In genomic region chr2:72620182-72620652, GRCm38 (mm10) we compare ENCODE assay signal across 8 mouse cellular contexts.
DNase-seq lines count a peak whose midpoint lies in the region; ATAC-seq and TF ChIP-seq lines count a peak whose summit lies in the region.

No protein-coding gene starts in this region.

- peak overlapping the region; percentile 29 for H3K4me3 ChIP-seq in heart, embryonic 12.5 days
- H3K4me3 ChIP-seq in embryonic facial prominence, embryonic 14.5 days (ENCODE audit: low read depth, low read length), result peak overlapping the region; percentile 19
- H3K4me3 ChIP-seq in intestine, embryonic 14.5 days (ENCODE audit: low read depth, low read length), result peak overlapping the region; percentile 20
- H3K4me3 ChIP-seq in midbrain, postnatal 0 days (ENCODE audit: low read depth, low read length), result peak overlapping the region; percentile 13

- no peak overlapping the region for H3K27ac ChIP-seq in heart, embryonic 12.5 days (ENCODE audit: poor library complexity, severe bottlenecking)
- H3K27ac ChIP-seq in embryonic facial prominence, embryonic 14.5 days (replicated peaks; ENCODE audit: low read depth, low read length), result peak overlapping the region; percentile 61
- no peak overlapping the region for H3K27ac ChIP-seq in intestine, embryonic 14.5 days (ENCODE audit: low read depth)
- H3K27ac ChIP-seq in midbrain, postnatal 0 days (ENCODE audit: low read depth, low read length), result no peak overlapping the region

- H3K9ac ChIP-seq in heart, embryonic 12.5 days, result peak overlapping the region; percentile 50
- peak overlapping the region; percentile 5; the same call in 1 of the 2 replicates for H3K9ac ChIP-seq in embryonic facial prominence, embryonic 14.5 days (ENCODE audit: low read depth, low read length)
- H3K9ac ChIP-seq in intestine, embryonic 14.5 days (ENCODE audit: low read length), result 0 out of 2 replicates have a peak overlapping the region, but pooled peaks have one; percentile 22
- no peak overlapping the region for H3K9ac ChIP-seq in midbrain, postnatal 0 days (replicated peaks; ENCODE audit: low read length, poor library complexity, severe bottlenecking)

- 5% methylated on average over 9 of the region's 9 CpGs for WGBS in heart, embryonic 12.5 days
- 4% methylated on average over 9 of the region's 9 CpGs for WGBS in embryonic facial prominence, embryonic 14.5 days
- 5% methylated on average over 9 of the region's 9 CpGs for WGBS in intestine, embryonic 14.5 days
- WGBS in midbrain, postnatal 0 days, result 3% methylated on average over 9 of the region's 9 CpGs

- peaks cover 16% of the 10 kb centered on the region for H3K4me1 ChIP-seq in heart, embryonic 12.5 days (replicated peaks)
- H3K4me1 ChIP-seq in embryonic facial prominence, embryonic 14.5 days (ENCODE audit: control insufficient read depth, insufficient read depth, low read length), result peaks cover 10% of the 10 kb centered on the region; the same call in 1 of the 2 replicates
- peaks cover 8% of the 10 kb centered on the region for H3K4me1 ChIP-seq in intestine, embryonic 14.5 days (replicated peaks; ENCODE audit: control insufficient read depth, insufficient read depth, low read length)
- H3K4me1 ChIP-seq in midbrain, postnatal 0 days (ENCODE audit: insufficient read depth, low read length), result 0 out of 2 replicates have a peak, but pooled peaks cover 2% of the 10 kb centered on the region

- intact Hi-C loops in heart, postnatal 25 days (cut with DNase I), result loop anchor here (5.0 kb wide), 1 partner anchor 103 kb away; no protein-coding TSS in a partner anchor

- ATAC-seq in heart, embryonic 12.5 days (ENCODE audit: insufficient number of reproducible peaks, low FRiP score), result no peak
- ATAC-seq in embryonic facial prominence, embryonic 14.5 days (ENCODE audit: low read depth), result no peak
- ATAC-seq in intestine, embryonic 14.5 days (replicated peaks; ENCODE audit: low FRiP score, low TSS enrichment, low read depth), result no peak
- no peak for ATAC-seq in midbrain, postnatal 0 days (ENCODE audit: low FRiP score)

- H3K9me3 ChIP-seq in heart, embryonic 12.5 days (replicated peaks), result no peaks in the 10 kb centered on the region
- H3K9me3 ChIP-seq in embryonic facial prominence, embryonic 14.5 days (ENCODE audit: control insufficient read depth, low read length), result no peaks in the 10 kb centered on the region
- no peaks in the 10 kb centered on the region for H3K9me3 ChIP-seq in intestine, embryonic 14.5 days (ENCODE audit: control insufficient read depth, low read length)
- H3K9me3 ChIP-seq in midbrain, postnatal 0 days (ENCODE audit: low read length), result no peaks in the 10 kb centered on the region

- TF ChIP-seq CTCF in midbrain, postnatal 0 days (IDR thresholded peaks at IDR 0.05), result peak; percentile 34; the same call in 1 of the 2 replicates

- no peak for DNase-seq in heart, postnatal 25 days (ENCODE audit: low spot score)
- DNase-seq in embryonic facial prominence, embryonic 14.5 days (ENCODE audit: low spot score), result peak; percentile 56
- DNase-seq in intestine, embryonic 14.5 days (ENCODE audit: low spot score), result peak; percentile 58
- DNase-seq in midbrain, postnatal 0 days (ENCODE audit: low spot score), result no peak
- no peak for DNase-seq in adrenal gland, adult 18-20 months (ENCODE audit: low spot score in 2 of 2)
- DNase-seq in thymus, adult 18-20 months, result no peak
- no peak for DNase-seq in gastrocnemius, postnatal 4 days (ENCODE audit: low spot score in 2 of 2)

- no peaks in the 10 kb centered on the region for H3K36me3 ChIP-seq in heart, embryonic 12.5 days
- H3K36me3 ChIP-seq in embryonic facial prominence, embryonic 14.5 days (ENCODE audit: control insufficient read depth, insufficient read depth, low read length), result no peaks in the 10 kb centered on the region
- no peaks in the 10 kb centered on the region for H3K36me3 ChIP-seq in intestine, embryonic 14.5 days (ENCODE audit: control insufficient read depth, insufficient read depth, low read length)
- no peaks in the 10 kb centered on the region for H3K36me3 ChIP-seq in midbrain, postnatal 0 days (ENCODE audit: insufficient read depth, low read length)

- peaks cover 3% of the 10 kb centered on the region; the same call in 1 of the 2 replicates for H3K27me3 ChIP-seq in heart, embryonic 12.5 days (replicated peaks)
- no peaks in the 10 kb centered on the region for H3K27me3 ChIP-seq in embryonic facial prominence, embryonic 14.5 days (replicated peaks; ENCODE audit: control insufficient read depth, insufficient read depth, low read length)
- H3K27me3 ChIP-seq in intestine, embryonic 14.5 days (replicated peaks; ENCODE audit: control insufficient read depth, insufficient read depth, low read length), result no peaks in the 10 kb centered on the region
- H3K27me3 ChIP-seq in midbrain, postnatal 0 days (ENCODE audit: insufficient read depth, low read length), result no peaks in the 10 kb centered on the region

- peak overlapping the region; percentile 61 for H3K4me2 ChIP-seq in heart, embryonic 12.5 days
- peak overlapping the region; percentile 43 for H3K4me2 ChIP-seq in embryonic facial prominence, embryonic 14.5 days (ENCODE audit: low read depth, low read length)
- H3K4me2 ChIP-seq in intestine, embryonic 14.5 days (ENCODE audit: low read length), result peak overlapping the region; percentile 47
- H3K4me2 ChIP-seq in midbrain, postnatal 0 days (ENCODE audit: low read depth, low read length, poor library complexity, severe bottlenecking), result peak overlapping the region; percentile 39

Comparison
In these comparisons a context has a peak if more than half of its experiments do, and no peak if none do; other contexts are left out.
1. DNase-seq: peak in embryonic facial prominence, embryonic 14.5 days (single experiment) and intestine, embryonic 14.5 days (single experiment); none in heart, postnatal 25 days (single experiment), midbrain, postnatal 0 days (single experiment), adrenal gland, adult 18-20 months (0 of 2), thymus, adult 18-20 months (0 of 2) and gastrocnemius, postnatal 4 days (0 of 2).
2. Peak in every context shown above with its lines, with median percentiles within 50 percentile points of each other: H3K4me2 ChIP-seq and H3K4me3 ChIP-seq.